Mouse (Mus musculus) gastrocnemius, adult 8-10 months (tissue): ENCODE data around the gene A630095N17Rik. TPM values are rescaled to one million over a fixed set of nuclear protein-coding genes. Genes with fewer than 3 reads are reported as not detected.

ENCODE experiments used
- DNase-seq, 2 experiments: peaks; one replicate each; pipeline ENCODE4 v3.0.0; 2022; ENCODE audit warnings: low spot score in 2 of 2
- total RNA-seq, 4 experiments: library from RNA; stranded (reverse); gene quantifications; 2 replicates each; pipeline ENCODE4 v1.2.4; 2022

A630095N17Rik gene
- total RNA-seq = not detected

DNA sequence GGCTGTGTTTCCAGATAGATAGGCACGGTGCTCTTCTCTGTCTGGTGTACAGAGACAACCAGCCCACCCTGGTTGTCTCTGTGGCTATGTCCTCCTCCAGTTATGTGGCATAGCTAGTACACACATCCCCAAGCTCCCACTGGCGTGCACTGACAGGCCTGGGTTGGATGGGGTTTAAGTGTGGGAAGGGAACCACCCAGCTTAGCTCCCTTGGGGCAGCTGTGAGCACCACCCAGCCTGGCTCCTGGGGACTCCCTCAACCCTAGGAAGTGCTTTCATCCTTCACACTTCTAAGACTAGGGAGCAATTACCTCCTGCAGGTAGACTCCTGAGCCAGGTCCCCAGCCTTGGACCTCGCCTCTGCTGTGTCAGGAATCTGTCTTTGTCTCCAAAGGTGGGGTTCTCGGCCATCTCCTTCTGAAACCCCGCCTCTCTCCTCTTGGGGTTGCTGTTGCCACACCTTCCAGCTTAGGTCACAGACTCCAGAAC is at the start of gene A630095N17Rik:
TSS of gene A630095N17Rik (minus strand) at position 439 of the 489 bp plus-strand sequence.
- no peak for DNase-seq

DNA sequence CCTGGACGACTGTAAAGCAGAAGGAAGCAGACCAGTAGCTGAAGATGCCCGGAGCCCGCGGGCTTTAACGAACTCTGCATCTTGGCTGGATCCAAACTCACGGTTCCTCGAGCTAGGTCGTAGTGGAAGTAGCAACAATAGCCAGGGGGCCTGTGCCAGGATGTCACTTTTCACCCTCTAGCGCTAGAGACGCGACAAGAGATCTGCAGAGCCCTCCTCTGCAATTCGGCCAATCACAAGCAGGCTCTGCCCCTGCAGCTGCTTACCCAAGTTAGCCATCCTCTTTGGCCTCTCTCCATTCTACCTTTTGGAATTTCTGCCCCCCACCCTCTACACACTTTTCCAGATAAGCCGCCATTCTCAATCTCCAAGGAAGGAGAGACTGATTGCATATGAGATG is 46.3 kb upstream of the A630095N17Rik start, which contains the start of gene Resp18:
TSS of gene Resp18 (minus strand) at position 188 of the 400 bp plus-strand sequence.
- no peak for DNase-seq

DNA sequence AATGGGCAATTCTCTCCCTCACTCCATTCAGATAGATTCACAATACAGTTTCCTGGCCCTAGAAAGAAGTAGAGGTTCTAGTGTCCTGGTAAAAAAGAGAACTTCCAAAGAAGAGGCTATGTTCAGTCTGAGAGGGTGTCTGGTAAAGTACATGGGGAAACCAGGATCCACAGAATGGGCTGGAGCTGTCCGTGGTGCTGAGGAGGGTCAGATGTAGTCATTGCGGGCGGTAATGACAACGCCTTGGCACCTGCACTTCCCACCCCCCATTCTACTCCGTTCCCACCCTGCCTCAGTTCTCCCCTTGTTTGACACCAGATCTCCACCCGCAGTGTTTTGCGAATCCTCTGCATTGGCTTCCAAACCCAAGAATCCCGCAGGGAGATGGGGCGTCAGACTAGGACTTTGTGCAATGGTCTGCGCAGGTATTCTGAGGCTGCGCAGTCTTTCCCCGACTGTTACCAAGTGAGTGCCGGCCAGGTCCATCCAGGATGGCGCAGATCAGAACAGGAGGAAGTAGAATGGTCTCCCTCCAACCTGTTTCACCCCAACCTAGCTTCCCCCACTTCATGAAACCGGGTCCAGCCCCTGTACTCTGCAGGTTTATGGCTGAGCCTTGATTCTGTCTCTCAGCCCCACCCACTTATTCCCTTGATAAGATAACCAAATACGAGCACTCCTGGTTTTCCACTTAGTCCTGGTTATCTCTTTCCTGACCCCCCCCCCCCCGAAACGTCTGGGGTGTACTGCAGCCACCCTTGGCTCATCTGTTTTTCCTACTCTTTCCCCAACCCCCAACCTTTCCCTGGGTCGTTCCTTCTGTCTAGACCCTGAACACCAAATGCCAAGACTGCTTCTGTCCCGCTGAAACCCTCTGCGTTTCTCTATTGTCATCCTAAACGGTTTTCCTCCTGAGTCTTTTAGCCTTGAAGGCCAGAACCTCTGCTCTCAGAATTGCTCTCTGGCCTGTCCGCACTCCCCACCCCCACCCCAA is 45.6 kb upstream of the A630095N17Rik start:
- no peak for DNase-seq

DNA sequence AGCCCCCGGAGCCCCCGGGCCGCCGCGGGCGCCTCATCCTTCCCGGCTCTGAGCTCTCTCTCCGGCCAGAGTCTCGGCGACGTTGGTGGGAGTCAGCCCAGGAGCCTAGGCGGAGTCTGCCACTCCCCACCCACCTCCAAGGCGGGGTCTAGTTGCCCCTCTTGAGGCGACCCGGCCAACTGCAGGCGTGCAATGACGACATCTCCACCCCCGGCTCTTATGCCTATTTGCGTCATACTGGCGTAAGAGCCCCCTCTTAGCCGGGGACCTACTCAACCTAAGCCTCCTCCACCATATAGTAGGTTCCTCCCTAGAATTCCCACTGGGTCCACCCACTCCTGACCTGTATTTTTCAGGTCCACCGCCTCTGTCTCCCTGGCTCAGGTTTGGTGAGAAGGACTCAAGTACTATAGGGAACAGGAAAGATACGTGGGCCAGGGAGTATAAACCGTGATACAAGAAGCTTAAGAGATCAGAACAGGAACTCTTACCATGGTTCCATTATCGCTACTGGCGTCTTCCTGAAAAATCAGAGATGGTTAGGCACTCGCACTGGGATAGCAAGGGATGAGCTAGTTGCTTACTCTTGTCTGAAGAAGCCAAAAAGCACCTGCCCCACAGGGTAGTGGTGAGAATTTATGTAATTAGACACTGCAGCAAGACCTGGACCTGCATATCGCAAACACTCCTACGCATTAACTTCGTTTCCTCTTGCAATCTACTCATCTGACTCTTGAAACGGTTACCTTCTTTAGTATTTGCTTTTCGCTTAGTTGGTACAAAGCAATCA is 32.4 kb upstream of the A630095N17Rik start, which contains the start of gene Ptprn:
TSS of gene Ptprn (minus strand) at position 412 of the 790 bp plus-strand sequence.
- DNase-seq = no peak

DNA sequence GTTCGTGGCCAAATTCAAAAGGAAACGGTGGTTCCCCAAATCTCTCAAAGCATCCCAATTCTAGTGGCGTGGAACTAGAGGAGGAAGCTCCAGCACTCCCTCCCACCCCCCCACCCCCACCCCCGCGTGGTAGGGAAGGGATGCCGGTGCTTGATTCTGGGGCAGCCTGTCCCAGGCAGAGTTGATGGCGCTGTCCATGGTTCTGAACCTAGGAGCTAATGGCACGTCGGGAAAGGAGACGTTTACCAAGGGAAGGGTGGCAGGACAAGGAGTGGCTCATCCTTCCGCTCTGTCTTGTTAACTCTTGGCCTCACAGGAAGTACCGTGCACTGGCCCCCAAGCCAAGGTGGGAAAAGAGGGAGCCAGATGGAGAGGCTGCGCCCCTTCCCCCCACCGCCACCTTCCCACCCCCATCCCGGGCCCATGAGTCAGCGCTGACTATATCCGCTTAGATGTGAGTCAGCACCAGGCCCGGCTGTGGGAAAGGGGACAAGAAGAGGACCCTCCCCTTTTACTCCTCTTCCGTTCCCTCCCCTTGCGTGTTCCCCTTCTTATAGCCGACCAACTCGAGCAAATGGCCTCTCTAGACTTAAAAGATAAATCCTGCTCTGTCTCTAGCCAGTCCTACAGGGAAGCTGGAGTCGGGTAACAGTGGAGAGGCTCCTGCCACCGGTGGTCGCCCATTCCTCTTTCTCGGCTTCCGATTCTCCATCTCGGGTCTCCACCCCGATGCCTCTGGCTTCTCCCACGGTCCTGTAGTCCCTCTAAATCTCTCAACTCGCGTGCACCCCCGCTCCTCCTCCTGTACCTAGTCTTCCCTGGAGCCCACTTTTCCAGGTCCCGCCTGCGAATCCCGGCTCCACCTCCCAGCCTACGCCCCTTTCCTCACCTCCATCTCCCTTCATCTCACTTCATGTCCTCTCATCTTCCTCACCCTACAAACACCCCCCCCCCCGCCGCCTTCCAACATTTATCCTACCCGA is 31.4 kb upstream of the A630095N17Rik start:
- DNase-seq = no peak

DNA sequence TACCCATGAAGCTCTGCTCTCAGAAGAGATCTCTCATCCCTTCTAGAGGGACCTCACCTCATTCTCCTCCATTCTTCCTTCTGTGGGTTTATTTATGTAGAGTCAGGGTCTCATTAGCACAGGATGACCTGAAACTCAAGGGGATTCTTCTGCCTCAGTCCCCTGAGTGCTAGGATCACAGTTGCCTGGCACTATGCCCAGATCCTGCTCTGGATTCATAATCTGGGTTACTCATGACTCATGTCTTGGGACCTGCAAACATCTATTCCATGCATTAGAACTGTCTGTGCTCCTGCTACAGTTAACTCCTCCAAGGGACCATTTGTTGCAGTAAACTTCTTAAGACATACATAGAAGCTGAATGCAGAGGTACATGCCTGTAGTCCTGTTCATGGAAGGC is 29.4 kb upstream of the A630095N17Rik start:
- no peak for DNase-seq

DNA sequence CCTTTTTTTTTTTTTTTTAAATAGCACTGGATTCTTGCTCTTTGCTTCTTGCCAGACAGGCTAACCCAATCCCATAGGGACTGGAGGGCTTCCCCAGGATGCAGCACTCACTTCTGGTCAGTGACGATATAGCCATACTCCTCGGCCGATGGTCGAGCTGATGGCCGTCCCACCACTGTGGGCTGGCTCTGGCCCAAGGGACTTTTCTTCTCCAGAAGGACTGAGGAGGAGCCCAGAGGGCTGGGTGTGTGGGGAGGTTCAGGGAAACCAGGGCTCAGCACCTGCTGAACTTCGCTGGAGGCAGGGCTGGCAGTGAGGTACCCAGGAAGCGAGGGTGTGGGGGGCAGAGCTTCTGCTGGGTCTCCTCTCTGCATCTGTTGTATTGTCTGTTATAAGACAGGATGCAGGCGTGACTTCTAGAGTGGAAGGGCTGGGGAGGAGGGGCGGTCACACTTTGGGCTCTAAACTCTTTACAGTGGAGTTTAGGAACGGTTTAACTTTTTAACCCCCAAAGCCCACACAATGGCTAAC is 23.7 kb upstream of the A630095N17Rik start:
- no peak for DNase-seq

DNA sequence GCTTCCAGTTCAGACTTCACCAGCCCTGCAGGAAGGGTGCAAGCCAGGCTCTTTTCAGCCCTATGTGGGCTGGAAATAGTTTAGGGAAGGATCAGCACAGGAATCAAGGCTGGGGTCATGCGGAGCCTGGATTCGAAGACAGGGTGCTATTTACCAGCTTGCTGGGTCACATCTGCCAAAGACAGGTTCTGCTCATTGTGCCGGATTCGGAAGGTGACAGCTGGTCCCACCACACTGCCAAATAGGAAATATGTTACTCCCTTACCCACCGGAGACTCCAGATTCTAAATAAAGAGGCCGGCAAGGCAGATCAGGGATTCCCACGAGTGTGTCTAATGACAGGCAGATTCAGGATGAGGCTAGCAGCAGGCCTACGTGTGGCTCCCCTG is 22.7 kb upstream of the A630095N17Rik start:
- DNase-seq = no peak

DNA sequence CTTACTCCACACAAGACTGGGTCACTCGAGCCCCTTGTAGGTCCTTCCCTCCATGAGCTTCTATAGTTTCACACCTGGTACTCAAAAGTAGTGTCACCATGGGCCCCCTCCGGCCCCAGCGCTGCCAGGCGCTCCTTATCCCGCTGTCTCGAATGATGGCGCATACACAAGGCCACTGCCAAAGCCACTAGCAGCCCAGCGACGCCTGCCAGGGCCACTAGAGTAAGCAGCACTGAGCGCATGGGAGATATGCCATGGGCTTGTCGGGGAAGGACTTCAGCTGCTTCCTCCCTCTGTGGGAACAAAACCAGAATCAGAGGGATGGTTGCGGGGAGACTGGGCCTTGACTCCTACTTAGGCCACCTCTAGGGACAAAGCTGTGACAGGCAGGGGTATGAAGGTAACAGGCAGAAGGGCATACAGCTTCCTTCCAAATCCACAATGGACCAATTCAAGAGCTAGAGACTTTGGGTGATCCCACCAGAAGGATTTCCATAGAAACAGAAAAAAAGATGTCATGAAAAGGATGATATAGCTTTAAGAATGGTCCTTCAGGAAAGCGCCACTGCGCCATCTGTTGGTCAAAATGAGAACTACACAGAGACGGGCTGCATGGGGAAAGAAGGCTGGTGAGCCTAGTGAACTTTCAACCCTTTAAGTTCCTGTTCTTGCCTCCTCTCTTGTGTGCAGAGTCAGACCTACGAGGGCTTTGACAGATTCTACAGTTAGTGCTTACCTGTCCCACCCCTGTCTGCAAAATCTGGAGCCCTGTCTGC is 22.1 kb upstream of the A630095N17Rik start:
- peak; percentile 62 to 65 for DNase-seq

DNA sequence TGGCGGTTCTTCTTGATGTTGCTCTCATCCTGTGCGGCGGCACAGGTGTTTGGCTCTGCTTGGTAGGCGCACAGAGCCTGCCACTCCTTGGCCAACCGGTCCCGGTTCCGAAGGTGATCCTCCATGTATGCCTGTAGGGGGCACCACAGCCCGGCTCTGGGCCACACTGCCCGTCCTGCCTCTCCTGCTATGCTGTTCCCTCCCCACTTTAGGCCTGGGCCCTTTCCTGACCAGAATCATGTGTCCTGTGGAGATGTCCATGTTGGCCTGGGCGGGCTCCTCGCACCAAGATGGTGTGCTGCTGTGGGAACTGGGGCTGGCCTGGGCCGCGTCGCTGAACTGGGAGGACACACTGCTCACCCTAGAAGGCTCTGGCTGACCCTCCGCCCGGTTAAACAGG is 21.1 kb upstream of the A630095N17Rik start:
- no peak for DNase-seq

DNA sequence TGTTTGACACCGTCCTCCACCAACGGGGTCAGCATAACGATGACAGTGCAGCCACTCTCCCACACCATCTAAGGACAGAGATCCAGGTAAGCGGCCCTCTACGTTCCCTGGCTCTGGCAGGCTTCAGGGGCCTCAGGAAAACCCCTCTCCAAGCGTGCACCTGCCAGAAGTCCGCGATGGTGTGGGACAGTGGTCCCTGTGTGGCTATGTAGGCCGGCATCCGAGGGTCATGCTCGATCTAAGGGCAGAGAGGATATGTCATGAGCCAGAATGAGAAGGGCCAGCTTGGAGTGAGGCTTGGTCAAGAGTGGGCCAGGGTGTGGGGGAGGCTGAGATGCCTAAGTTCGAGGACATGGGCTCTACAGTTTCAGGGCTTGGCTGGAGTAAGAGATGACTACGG is 20.4 kb upstream of the A630095N17Rik start:
- DNase-seq = no peak

DNA sequence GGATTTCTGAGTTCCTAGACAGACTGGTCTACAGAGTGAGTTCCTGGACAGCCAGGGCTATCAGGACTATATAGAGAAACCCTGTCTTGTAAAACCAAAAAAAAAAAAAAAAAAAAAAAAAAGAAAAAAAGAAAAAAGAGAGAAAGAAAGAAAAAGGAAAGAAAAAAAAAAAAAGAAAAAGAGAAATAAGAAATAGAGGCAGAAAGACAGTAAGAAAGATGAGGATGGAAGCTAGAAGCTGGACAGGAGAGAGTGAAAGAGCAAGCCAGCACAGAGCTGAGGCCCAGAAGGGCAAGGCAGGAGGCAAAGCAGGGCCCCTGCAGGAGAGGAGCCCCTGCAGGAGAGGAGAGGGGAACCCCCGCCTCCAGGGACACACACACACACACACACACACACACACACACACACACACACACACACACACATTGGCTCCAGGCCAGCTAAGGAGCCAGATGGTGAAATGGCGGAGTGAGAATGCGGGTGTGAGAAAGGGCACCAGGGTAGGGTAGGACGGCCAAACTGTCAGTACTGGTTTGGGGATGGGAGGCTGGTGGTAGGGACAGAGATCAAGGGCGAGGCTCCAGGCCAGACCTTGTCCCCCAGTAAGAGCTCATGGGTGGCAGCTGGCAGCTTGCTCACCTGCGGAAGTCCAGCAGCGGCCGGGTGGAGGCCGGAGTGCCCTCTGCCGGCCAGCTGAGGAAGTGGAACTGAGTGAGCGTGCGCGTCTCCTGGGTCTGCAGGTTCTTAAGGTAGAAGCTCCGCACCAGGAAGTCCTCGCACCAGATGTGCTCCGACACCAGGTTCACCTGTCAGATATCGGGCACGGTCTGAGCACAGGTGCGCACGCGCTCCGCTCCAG is 19.4 kb upstream of the A630095N17Rik start:
- DNase-seq = peak; percentile 60 to 76

DNA sequence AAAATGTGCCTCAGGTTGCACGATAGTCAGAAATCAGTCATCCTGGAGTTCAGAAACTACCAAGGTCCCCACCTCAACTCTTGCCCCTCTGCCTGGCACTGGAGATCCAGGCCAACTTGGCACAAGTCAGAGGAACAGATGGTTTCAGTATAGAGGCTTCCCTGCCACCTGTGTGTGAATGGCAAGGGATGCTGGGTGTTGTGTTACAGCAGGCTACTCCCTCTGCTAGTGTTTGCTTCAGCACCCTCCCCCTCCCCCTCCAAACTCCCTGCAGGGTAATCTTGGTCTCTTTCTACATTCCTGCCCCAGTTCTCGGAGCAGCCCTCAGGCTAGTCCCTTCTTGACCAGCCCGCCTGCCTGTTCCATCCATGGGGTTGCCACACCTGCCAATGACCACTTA is 18.6 kb upstream of the A630095N17Rik start:
- DNase-seq = no peak

DNA sequence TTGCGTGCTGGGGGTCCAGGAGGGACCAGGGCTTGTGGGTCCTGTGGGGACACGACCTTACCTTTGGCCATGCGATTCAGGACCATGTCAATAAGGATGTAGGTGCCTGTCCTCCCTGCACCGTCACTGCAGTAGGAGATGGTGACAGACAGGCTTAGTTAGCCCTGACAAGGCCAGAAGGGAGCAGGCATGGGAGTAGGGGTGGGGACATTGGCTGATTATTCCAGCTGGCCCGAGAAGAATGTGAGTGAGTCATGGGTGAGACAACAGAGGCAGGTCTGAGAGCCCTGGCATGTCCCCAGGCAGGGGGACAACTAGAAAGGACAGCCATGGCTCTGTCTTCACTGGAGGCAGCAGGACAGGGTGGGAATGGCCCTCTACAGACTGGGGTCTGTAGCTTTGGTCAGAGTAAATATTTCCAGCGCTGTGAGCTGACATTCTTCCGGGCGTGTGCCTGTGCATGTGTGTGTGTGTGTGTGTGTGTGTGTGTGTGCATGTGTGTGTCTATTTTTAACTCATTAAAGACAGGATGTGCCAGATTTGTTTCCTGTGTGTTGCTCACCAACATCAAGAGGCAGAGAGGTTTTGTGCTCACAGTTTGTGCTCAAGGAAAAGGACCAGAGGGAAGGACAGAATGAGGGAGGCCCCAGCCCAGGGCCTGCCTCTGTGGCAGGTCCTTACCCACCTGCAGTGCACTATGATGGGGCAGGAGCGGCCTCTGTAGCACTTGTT is 16.3 kb upstream of the A630095N17Rik start:
- no peak for DNase-seq

DNA sequence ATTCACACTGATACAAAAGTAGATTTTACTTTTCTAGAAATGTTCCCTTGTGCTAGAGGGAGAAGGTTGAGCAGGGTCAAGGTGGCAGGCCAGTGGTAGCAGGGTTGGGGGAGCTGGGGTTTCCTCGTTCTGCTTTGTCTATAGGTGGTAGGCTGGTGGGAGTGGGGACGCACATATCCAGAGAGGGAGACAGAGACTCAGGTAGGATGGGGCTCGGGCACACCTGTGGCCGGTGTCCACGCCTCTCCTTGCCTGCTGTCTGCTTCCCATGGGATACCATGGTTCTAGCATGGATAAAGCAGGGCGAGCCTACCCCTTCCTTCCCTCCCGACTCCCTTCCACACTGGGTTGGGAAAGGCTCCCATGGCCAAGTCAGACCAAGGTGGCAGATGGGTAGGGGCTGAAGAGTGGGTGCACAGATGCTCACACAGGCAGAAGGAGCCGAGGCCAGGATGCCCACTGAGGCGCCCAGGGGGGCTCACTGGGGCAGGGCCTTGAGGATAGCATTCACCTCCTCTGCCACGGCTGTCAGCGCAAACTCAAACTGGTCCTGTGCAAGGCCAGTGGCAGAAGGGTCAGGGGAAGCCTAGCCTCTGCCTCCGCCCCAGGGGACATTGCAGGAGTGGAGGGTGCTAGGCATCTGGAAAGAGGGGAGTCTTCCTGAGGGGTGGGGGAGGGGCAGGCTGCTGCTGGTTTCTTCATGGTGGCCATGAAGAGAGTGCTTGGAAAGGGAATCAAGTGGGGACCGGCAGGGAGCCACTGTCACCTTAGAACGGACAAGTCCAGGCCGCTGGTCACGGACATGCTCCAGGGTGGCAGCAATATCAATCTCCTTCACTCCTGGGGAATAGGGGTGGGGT is 15.4 kb upstream of the A630095N17Rik start:
- no peak for DNase-seq

DNA sequence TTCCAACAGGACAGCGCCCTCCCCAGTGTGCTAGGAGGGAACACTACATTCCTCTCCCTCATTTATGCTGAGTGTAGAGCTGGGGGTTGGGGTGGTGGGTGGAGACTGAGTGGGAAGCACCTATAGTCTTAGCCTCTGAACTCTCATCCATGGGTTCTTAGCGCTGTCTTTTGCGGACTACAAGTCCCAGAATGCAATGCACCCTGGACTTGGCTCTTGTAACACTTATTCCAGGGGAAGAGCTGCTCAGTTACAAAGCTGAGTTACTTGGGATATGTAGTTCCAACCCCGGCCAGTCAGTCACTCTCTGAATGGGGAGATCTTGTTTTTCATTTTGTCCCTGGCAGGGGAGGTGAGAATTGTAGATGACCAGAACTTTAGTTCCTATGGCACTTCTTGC is 12.9 kb upstream of the A630095N17Rik start:
- DNase-seq = no peak
